Mouse (Mus musculus) testis, postnatal 14 days (tissue): ENCODE results near the gene Olfr497.

Experiments
- DNase-seq: peaks from one replicate; pipeline ENCODE4 v3.0.0; 2021; ENCODE audit warnings: low spot score

Olfr497 gene

GRCm38 (mm10) chr7:108420121-108420520 is at the start of gene Olfr497:
Gene Olfr497, plus strand, starts transcription at chr7:108420421.
- DNase-seq, result no peak

DNA sequence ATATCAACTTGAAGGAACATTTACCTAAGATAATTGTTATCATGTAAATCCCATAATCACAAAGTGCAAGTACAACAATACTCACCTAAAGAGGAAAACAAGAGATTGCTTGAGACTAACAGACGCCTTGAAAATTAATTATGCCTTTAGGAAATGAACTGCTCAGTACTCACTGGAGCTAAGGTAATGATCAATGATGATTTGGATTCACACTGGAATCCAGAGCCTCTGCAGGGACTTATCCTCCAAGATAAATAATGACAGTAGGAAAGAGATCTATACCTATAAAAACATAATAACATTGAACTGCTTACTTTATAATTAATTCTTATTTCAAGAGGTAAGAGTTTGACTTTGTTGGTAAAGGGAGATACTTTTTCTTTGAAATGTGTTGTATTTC is 27.4 kb upstream of the Olfr497 start, which contains the start of gene Olfr495:
Gene Olfr495 (plus strand): TSS at position 301 of the 400 bp plus-strand sequence.
- no peak for DNase-seq

DNA sequence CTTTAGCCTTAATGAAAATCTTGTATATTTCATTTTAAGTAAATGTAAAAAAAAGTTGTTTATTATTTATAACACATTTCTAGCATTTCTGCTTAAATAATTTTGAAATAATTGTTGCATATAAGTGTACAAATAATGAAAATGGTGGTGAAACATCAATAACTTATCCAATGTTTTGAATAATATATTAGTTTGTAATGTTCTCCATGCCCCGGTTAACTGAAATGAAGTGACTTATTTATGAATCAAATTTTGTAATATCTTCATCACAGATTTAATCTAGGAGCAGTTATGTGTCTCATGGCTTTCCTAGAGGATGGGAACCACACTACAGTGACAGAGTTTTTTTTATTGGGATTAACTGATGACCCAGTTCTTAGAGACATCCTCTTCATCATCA is 44.8 kb downstream of the Olfr497 start, which contains the start of gene Olfr498:
Gene Olfr498 (plus strand): TSS at position 301 of the 400 bp plus-strand sequence.
- no peak for DNase-seq
